Comparison of ENCODE assay signal across 7 mouse cellular contexts in the genomic region with DNA sequence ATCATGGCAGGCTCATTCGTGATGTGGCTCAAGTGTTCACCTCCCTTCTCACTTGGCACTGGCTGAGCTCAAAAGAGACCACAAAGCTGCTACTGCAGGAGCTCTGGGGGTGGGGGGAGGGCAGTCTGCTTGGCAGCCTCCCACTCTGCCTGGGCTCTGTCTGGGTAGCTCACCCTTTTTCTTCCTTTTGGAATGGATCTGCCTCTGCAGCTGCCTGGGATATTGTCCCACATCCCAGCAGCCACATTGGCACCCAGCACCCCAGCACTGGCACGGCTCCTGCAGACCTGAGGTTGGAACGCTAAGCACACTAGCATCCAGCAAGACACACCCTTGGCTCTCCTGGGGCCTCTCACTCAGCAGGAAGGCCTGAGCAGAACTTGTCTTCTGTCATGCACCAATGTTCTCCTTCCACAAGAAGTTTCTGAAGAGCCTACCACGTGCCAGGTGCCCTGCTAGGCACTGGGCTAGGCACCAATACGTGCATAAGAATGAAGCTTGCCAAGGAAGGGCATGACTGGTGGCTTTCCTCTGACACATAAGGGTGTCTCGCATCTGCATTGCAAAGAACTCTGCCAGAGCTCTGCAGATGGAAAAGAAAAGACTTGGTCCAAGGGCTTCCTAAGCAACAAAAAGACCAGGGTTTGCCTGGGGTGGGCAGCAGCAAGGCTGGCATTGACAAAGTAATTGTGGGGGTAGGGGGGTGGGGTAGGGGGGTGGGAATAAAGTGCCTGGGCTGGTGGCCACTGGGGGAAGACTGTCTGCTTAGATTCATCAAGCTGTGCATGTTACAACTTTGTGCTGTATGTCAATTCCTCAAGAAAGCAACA.
DNase-seq lines count a peak whose midpoint lies in the region; ATAC-seq and TF ChIP-seq lines count a peak whose summit lies in the region.
"Not testable (repeated sequence)": the region's sequence is repeated elsewhere in the genome, so short reads cannot be mapped to it uniquely, and the experiment has no call there.

No protein-coding gene starts in this region.

- not testable (repeated sequence) for H3K4me3 ChIP-seq in forebrain, embryonic 14.5 days (ENCODE audit: low read depth, low read length); hindbrain, embryonic 15.5 days; lung, embryonic 14.5 days (ENCODE audit: low read depth, low read length); midbrain, embryonic 16.5 days (ENCODE audit: low read depth, low read length); neural tube, embryonic 15.5 days (replicated peaks)

- not testable (repeated sequence) for H3K9me3 ChIP-seq in forebrain, embryonic 14.5 days (replicated peaks; ENCODE audit: control insufficient read depth, low read length); hindbrain, embryonic 15.5 days; lung, embryonic 14.5 days (ENCODE audit: low read depth, low read length); midbrain, embryonic 16.5 days (replicated peaks; ENCODE audit: control insufficient read depth, low read length, poor library complexity, severe bottlenecking); neural tube, embryonic 15.5 days (replicated peaks)

- H3K4me2 ChIP-seq in forebrain, embryonic 14.5 days (ENCODE audit: low read length); hindbrain, embryonic 15.5 days; lung, embryonic 14.5 days; midbrain, embryonic 16.5 days (ENCODE audit: low read length); neural tube, embryonic 15.5 days: not testable (repeated sequence)

- not testable (repeated sequence) for TF ChIP-seq CTCF in lung, embryonic 14.5 days (IDR thresholded peaks at IDR 0.05; ENCODE audit: low read depth)

- WGBS in forebrain, embryonic 14.5 days, result no CpG with 5 or more reads among the region's 6 CpGs
- no CpG with 5 or more reads among the region's 6 CpGs for WGBS in hindbrain, embryonic 15.5 days
- no CpG with 5 or more reads among the region's 6 CpGs for WGBS in lung, embryonic 14.5 days
- WGBS in midbrain, embryonic 16.5 days, result no CpG with 5 or more reads among the region's 6 CpGs
- WGBS in neural tube, embryonic 15.5 days, result no CpG with 5 or more reads among the region's 6 CpGs

- not testable (repeated sequence) for H3K27me3 ChIP-seq in forebrain, embryonic 14.5 days (replicated peaks; ENCODE audit: control insufficient read depth, insufficient read depth, low read length); hindbrain, embryonic 15.5 days; lung, embryonic 14.5 days (ENCODE audit: insufficient read depth, low read length); midbrain, embryonic 16.5 days (ENCODE audit: control insufficient read depth, insufficient read depth, low read depth, low read length); neural tube, embryonic 15.5 days (replicated peaks)

- H3K36me3 ChIP-seq in forebrain, embryonic 14.5 days (ENCODE audit: control insufficient read depth, insufficient read depth, low read length); hindbrain, embryonic 15.5 days; lung, embryonic 14.5 days (ENCODE audit: insufficient read depth); midbrain, embryonic 16.5 days (ENCODE audit: control insufficient read depth, insufficient read depth, low read length); neural tube, embryonic 15.5 days: not testable (repeated sequence)

- 0 out of 2 replicates have a peak, but pooled peaks have one; percentile 20 for ATAC-seq in cerebellum, adult (ENCODE audit: insufficient number of reproducible peaks, low FRiP score, low TSS enrichment)
- peak; percentile 79 for ATAC-seq in forebrain, embryonic 14.5 days
- ATAC-seq in frontal cortex, adult (ENCODE audit: low TSS enrichment), result peak; percentile 96
- peak; percentile 94 for ATAC-seq in hindbrain, embryonic 15.5 days (ENCODE audit: low FRiP score, low read depth)
- ATAC-seq in lung, embryonic 14.5 days (ENCODE audit: insufficient read depth), result peak; percentile 21; the same call in 1 of the 2 replicates
- peak; percentile 90 for ATAC-seq in midbrain, embryonic 16.5 days
- peak; percentile 83; the same call in 1 of the 2 replicates for ATAC-seq in neural tube, embryonic 15.5 days (ENCODE audit: low FRiP score)

- DNase-seq in forebrain, embryonic 14.5 days (ENCODE audit: low spot score); lung, embryonic 14.5 days: not testable (repeated sequence)

- not testable (repeated sequence) for H3K9ac ChIP-seq in forebrain, embryonic 14.5 days (ENCODE audit: low read length); hindbrain, embryonic 15.5 days; lung, embryonic 14.5 days; midbrain, embryonic 16.5 days (ENCODE audit: low read depth, low read length); neural tube, embryonic 15.5 days (replicated peaks)

- not testable (repeated sequence) for H3K4me1 ChIP-seq in forebrain, embryonic 14.5 days (ENCODE audit: control insufficient read depth, insufficient read depth, low read length); hindbrain, embryonic 15.5 days (replicated peaks); lung, embryonic 14.5 days (ENCODE audit: insufficient read depth); midbrain, embryonic 16.5 days (ENCODE audit: control insufficient read depth, insufficient read depth, low read length); neural tube, embryonic 15.5 days

- not testable (repeated sequence) for H3K27ac ChIP-seq in forebrain, embryonic 14.5 days (ENCODE audit: low read depth, low read length); hindbrain, embryonic 15.5 days (replicated peaks); lung, embryonic 14.5 days (ENCODE audit: low read depth); midbrain, embryonic 16.5 days (ENCODE audit: low read length); neural tube, embryonic 15.5 days (replicated peaks)

Comparison
In these comparisons a context has a peak if more than half of its experiments do, and no peak if none do; other contexts are left out.
1. ATAC-seq: peak in every context shown above with its lines; median percentile 96 in frontal cortex, adult; 94 in hindbrain, embryonic 15.5 days; 90 in midbrain, embryonic 16.5 days; 83 in neural tube, embryonic 15.5 days; 79 in forebrain, embryonic 14.5 days; 21 in lung, embryonic 14.5 days; 20 in cerebellum, adult.